Mouse (Mus musculus): Measurements from ENCODE around the gene Tprgl. TPM values are rescaled to one million over a fixed set of nuclear protein-coding genes. Genes with fewer than 3 reads are reported as not detected.

Tprgl gene
- polyA plus RNA-seq, 1 experiment from 2014 or later, result 136 TPM

GRCm38 (mm10) chr4:154167053-154167452 lies 6.6 kb upstream of the Tprgl start:
- Histone ChIP-seq H3K9ac (replicated peaks; ENCODE audit: low read length) (no peak overlapping the region), H3K27ac (ENCODE audit: low read length) (no peak overlapping the region), H3K4me3 (ENCODE audit: low read length) (no peak overlapping the region), H3K27me3 (ENCODE audit: insufficient read depth, low read length) (peaks cover 38% of the 10 kb centered on the region), H3K36me3 (ENCODE audit: insufficient read depth, low read length) (no peaks in the 10 kb centered on the region), H3K9me3 (ENCODE audit: low read length) (no peaks in the 10 kb centered on the region), H3K4me1 (ENCODE audit: insufficient read depth, low read length) (peaks cover 16% of the 10 kb centered on the region), H3K4me2 (replicated peaks; ENCODE audit: low read depth, low read length) (no peak overlapping the region)
- 26% methylated on average over 5 of the region's 5 CpGs for WGBS
- no peak for ATAC-seq (ENCODE audit: low FRiP score, low TSS enrichment)

- Histone ChIP-seq H3K4me2 (replicated peaks; ENCODE audit: low read depth, low read length) (no peak overlapping the region), H3K4me3 (ENCODE audit: low read length) (no peak overlapping the region), H3K27ac (ENCODE audit: low read length) (no peak overlapping the region), H3K36me3 (ENCODE audit: insufficient read depth, low read length) (peaks cover 3% of the 10 kb centered on the region), H3K9me3 (ENCODE audit: low read length) (no peaks in the 10 kb centered on the region), H3K4me1 (ENCODE audit: insufficient read depth, low read length) (peaks cover 15% of the 10 kb centered on the region), H3K27me3 (ENCODE audit: insufficient read depth, low read length) (peaks cover 4% of the 10 kb centered on the region; the same call in 1 of the 2 replicates), H3K9ac (replicated peaks; ENCODE audit: low read length) (no peak overlapping the region)
- WGBS, result 7% methylated on average over 7 of the region's 7 CpGs
- no peak for ATAC-seq (ENCODE audit: low FRiP score, low TSS enrichment)
These were observed 2.8 kb upstream of the Tprgl start for GRCm38 (mm10) chr4:154163296-154163695.

- Histone ChIP-seq H3K4me1 (ENCODE audit: insufficient read depth, low read length) (peaks cover 15% of the 10 kb centered on the region), H3K4me3 (ENCODE audit: low read length) (peak overlapping the region; percentile 78), H3K9me3 (ENCODE audit: low read length) (no peaks in the 10 kb centered on the region), H3K36me3 (ENCODE audit: insufficient read depth, low read length) (peaks cover 29% of the 10 kb centered on the region), H3K4me2 (replicated peaks; ENCODE audit: low read depth, low read length) (peak overlapping the region; percentile 75), H3K9ac (replicated peaks; ENCODE audit: low read length) (peak overlapping the region; percentile 84), H3K27me3 (ENCODE audit: insufficient read depth, low read length) (no peaks in the 10 kb centered on the region), H3K27ac (ENCODE audit: low read length) (peak overlapping the region; percentile 58; the same call in 1 of the 2 replicates)
- WGBS, result 2% methylated on average over 47 of the region's 47 CpGs
- ATAC-seq (ENCODE audit: low FRiP score, low TSS enrichment), result peak; percentile 65
These were observed 417 bp downstream of the Tprgl start for GRCm38 (mm10) chr4:154159961-154160537.

GRCm38 (mm10) chr4:154159002-154159401 lies 1.5 kb downstream of the Tprgl start:
- Histone ChIP-seq H3K4me1 (ENCODE audit: insufficient read depth, low read length) (peaks cover 15% of the 10 kb centered on the region), H3K4me2 (replicated peaks; ENCODE audit: low read depth, low read length) (no peak overlapping the region), H3K9me3 (ENCODE audit: low read length) (no peaks in the 10 kb centered on the region), H3K36me3 (ENCODE audit: insufficient read depth, low read length) (peaks cover 29% of the 10 kb centered on the region), H3K27ac (ENCODE audit: low read length) (no peak overlapping the region), H3K9ac (replicated peaks; ENCODE audit: low read length) (no peak overlapping the region), H3K4me3 (ENCODE audit: low read length) (peak overlapping the region; percentile 78; the same call in 1 of the 2 replicates), H3K27me3 (ENCODE audit: insufficient read depth, low read length) (no peaks in the 10 kb centered on the region)
- ATAC-seq (ENCODE audit: low FRiP score, low TSS enrichment), result no peak
- WGBS, result 17% methylated on average over 6 of the region's 6 CpGs

GRCm38 (mm10) chr4:154157970-154158662 lies 2.4 kb downstream of the Tprgl start:
- ATAC-seq (ENCODE audit: low FRiP score, low TSS enrichment), result no peak
- Histone ChIP-seq H3K9ac (replicated peaks; ENCODE audit: low read length) (no peak overlapping the region), H3K27me3 (ENCODE audit: insufficient read depth, low read length) (no peaks in the 10 kb centered on the region), H3K9me3 (ENCODE audit: low read length) (no peaks in the 10 kb centered on the region), H3K4me3 (ENCODE audit: low read length) (no peak overlapping the region), H3K27ac (ENCODE audit: low read length) (no peak overlapping the region), H3K36me3 (ENCODE audit: insufficient read depth, low read length) (peaks cover 29% of the 10 kb centered on the region), H3K4me1 (ENCODE audit: insufficient read depth, low read length) (peaks cover 15% of the 10 kb centered on the region), H3K4me2 (replicated peaks; ENCODE audit: low read depth, low read length) (no peak overlapping the region)
- WGBS, result 92% methylated on average over 14 of the region's 14 CpGs

GRCm38 (mm10) chr4:154156050-154156449 lies 4.4 kb downstream of the Tprgl start:
- H3K9me3 ChIP-seq (ENCODE audit: low read length), result no peaks in the 10 kb centered on the region
- no peak for ATAC-seq (ENCODE audit: low FRiP score, low TSS enrichment)
- H3K9ac ChIP-seq (replicated peaks; ENCODE audit: low read length), result no peak overlapping the region

GRCm38 (mm10) chr4:154154104-154154503 lies 6.4 kb downstream of the Tprgl start:
- Histone ChIP-seq H3K4me1 (ENCODE audit: insufficient read depth, low read length) (peaks cover under 1% of the 10 kb centered on the region), H3K9me3 (ENCODE audit: low read length) (no peaks in the 10 kb centered on the region), H3K27ac (ENCODE audit: low read length) (no peak overlapping the region), H3K27me3 (ENCODE audit: insufficient read depth, low read length) (no peaks in the 10 kb centered on the region), H3K9ac (replicated peaks; ENCODE audit: low read length) (no peak overlapping the region), H3K4me3 (ENCODE audit: low read length) (no peak overlapping the region), H3K36me3 (ENCODE audit: insufficient read depth, low read length) (peaks cover 39% of the 10 kb centered on the region), H3K4me2 (replicated peaks; ENCODE audit: low read depth, low read length) (no peak overlapping the region)
- WGBS, result 74% methylated on average over 11 of the region's 11 CpGs
- no peak for ATAC-seq (ENCODE audit: low FRiP score, low TSS enrichment)

More at GRCm38 (mm10) chr4:154156050-154156449, 4.4 kb downstream of the Tprgl start:
- peaks cover 39% of the 10 kb centered on the region for H3K36me3 ChIP-seq (ENCODE audit: insufficient read depth, low read length)
- H3K4me2 ChIP-seq (replicated peaks; ENCODE audit: low read depth, low read length), result no peak overlapping the region
- no peaks in the 10 kb centered on the region for H3K27me3 ChIP-seq (ENCODE audit: insufficient read depth, low read length)
- no peak overlapping the region for H3K27ac ChIP-seq (ENCODE audit: low read length)
- peaks cover 10% of the 10 kb centered on the region for H3K4me1 ChIP-seq (ENCODE audit: insufficient read depth, low read length)
- 84% methylated on average over 7 of the region's 7 CpGs for WGBS
- no peak overlapping the region for H3K4me3 ChIP-seq (ENCODE audit: low read length)

- ATAC-seq (ENCODE audit: low FRiP score, low TSS enrichment), result no peak
- H3K27ac ChIP-seq (ENCODE audit: low read length), result no peak overlapping the region
- peaks cover 17% of the 10 kb centered on the region for H3K4me1 ChIP-seq (ENCODE audit: insufficient read depth, low read length)
- H3K4me3 ChIP-seq (ENCODE audit: low read length), result no peak overlapping the region
- peaks cover 6% of the 10 kb centered on the region for H3K36me3 ChIP-seq (ENCODE audit: insufficient read depth, low read length)
- no peaks in the 10 kb centered on the region for H3K9me3 ChIP-seq (ENCODE audit: low read length)
- peaks cover 6% of the 10 kb centered on the region for H3K27me3 ChIP-seq (ENCODE audit: insufficient read depth, low read length)
- no peak overlapping the region for H3K4me2 ChIP-seq (replicated peaks; ENCODE audit: low read depth, low read length)
- 80% methylated on average over 10 of the region's 10 CpGs for WGBS
- no peak overlapping the region for H3K9ac ChIP-seq (replicated peaks; ENCODE audit: low read length)
These were observed 14.1 kb downstream of the Tprgl start for GRCm38 (mm10) chr4:154146342-154146741.

- Histone ChIP-seq H3K4me1 (ENCODE audit: insufficient read depth, low read length) (peaks cover 32% of the 10 kb centered on the region), H3K4me2 (replicated peaks; ENCODE audit: low read depth, low read length) (no peak overlapping the region), H3K36me3 (ENCODE audit: insufficient read depth, low read length) (peaks cover 6% of the 10 kb centered on the region), H3K4me3 (ENCODE audit: low read length) (no peak overlapping the region), H3K9me3 (ENCODE audit: low read length) (no peaks in the 10 kb centered on the region), H3K9ac (replicated peaks; ENCODE audit: low read length) (no peak overlapping the region), H3K27ac (ENCODE audit: low read length) (no peak overlapping the region), H3K27me3 (ENCODE audit: insufficient read depth, low read length) (peaks cover 22% of the 10 kb centered on the region)
- 83% methylated on average over 3 of the region's 3 CpGs for WGBS
- ATAC-seq (ENCODE audit: low FRiP score, low TSS enrichment), result no peak
These were observed 15.8 kb downstream of the Tprgl start for GRCm38 (mm10) chr4:154144712-154145111.

All from kidney, embryonic 16.5 days (tissue).